Mouse (Mus musculus): ENCODE data around the gene Dgke. TPM values are rescaled to one million over a fixed set of nuclear protein-coding genes. Genes with fewer than 3 reads are reported as not detected.
"Not testable (repeated sequence)": the region's sequence is repeated elsewhere in the genome, so short reads cannot be mapped to it uniquely, and the experiment has no call there.

The Dgke gene
- polyA plus RNA-seq, 1 experiment from 2014 or later: 6.6 TPM

- WGBS: 77% methylated on average over 9 of the region's 9 CpGs
- H3K4me3 ChIP-seq: no peak overlapping the region
Measured at GRCm38 (mm10) chr11:89092714-89093113, 26.1 kb upstream of the Dgke start.

GRCm38 (mm10) chr11:89090359-89090758 is 23.7 kb upstream of the Dgke start:
- ATAC-seq (ENCODE audit: insufficient number of reproducible peaks, insufficient read depth, low FRiP score, low TSS enrichment); H3K4me1 ChIP-seq; H3K9ac ChIP-seq; H3K9me3 ChIP-seq; H3K27me3 ChIP-seq; H3K4me2 ChIP-seq (replicated peaks); H3K4me3 ChIP-seq; H3K36me3 ChIP-seq; H3K27ac ChIP-seq: not testable (repeated sequence)
- whole genome bisulfite sequencing: 92% methylated on average over 6 of the region's 7 CpGs

More at GRCm38 (mm10) chr11:89092714-89093113, 26.1 kb upstream of the Dgke start:
- Histone ChIP-seq H3K9ac (no peak overlapping the region), H3K9me3 (no peaks in the 10 kb centered on the region), H3K36me3 (no peaks in the 10 kb centered on the region), H3K4me2 (replicated peaks) (no peak overlapping the region), H3K27ac (no peak overlapping the region), H3K4me1 (no peaks in the 10 kb centered on the region), H3K27me3 (no peaks in the 10 kb centered on the region)
- no peak for ATAC-seq (ENCODE audit: insufficient number of reproducible peaks, insufficient read depth, low FRiP score, low TSS enrichment)

- ATAC-seq (ENCODE audit: insufficient number of reproducible peaks, insufficient read depth, low FRiP score, low TSS enrichment): no peak
- WGBS: 92% methylated on average over 4 of the region's 4 CpGs
- no peak overlapping the region for H3K4me2 ChIP-seq (replicated peaks)
- H3K36me3 ChIP-seq: no peaks in the 10 kb centered on the region
- no peaks in the 10 kb centered on the region for H3K9me3 ChIP-seq
- H3K27ac ChIP-seq: no peak overlapping the region
- H3K4me3 ChIP-seq: no peak overlapping the region
- no peaks in the 10 kb centered on the region for H3K4me1 ChIP-seq
- H3K9ac ChIP-seq: no peak overlapping the region
- H3K27me3 ChIP-seq: no peaks in the 10 kb centered on the region
Measured at GRCm38 (mm10) chr11:89088754-89089153, 22.1 kb upstream of the Dgke start.

- H3K4me3 ChIP-seq: no peak overlapping the region
- no peaks in the 10 kb centered on the region for H3K9me3 ChIP-seq
- H3K36me3 ChIP-seq: no peaks in the 10 kb centered on the region
- H3K9ac ChIP-seq: no peak overlapping the region
- no peaks in the 10 kb centered on the region for H3K4me1 ChIP-seq
- H3K27me3 ChIP-seq: no peaks in the 10 kb centered on the region
- no peak overlapping the region for H3K4me2 ChIP-seq (replicated peaks)
- WGBS: 83% methylated on average over 10 of the region's 10 CpGs
- no peak for ATAC-seq (ENCODE audit: insufficient number of reproducible peaks, insufficient read depth, low FRiP score, low TSS enrichment)
- H3K27ac ChIP-seq: no peak overlapping the region
Measured at GRCm38 (mm10) chr11:89086208-89086809, 19.7 kb upstream of the Dgke start.

GRCm38 (mm10) chr11:89084601-89085000 is 18.0 kb upstream of the Dgke start:
- H3K4me2 ChIP-seq (replicated peaks): no peak overlapping the region
- no peaks in the 10 kb centered on the region for H3K36me3 ChIP-seq
- H3K27ac ChIP-seq: no peak overlapping the region
- ATAC-seq (ENCODE audit: insufficient number of reproducible peaks, insufficient read depth, low FRiP score, low TSS enrichment): no peak
- H3K4me3 ChIP-seq: no peak overlapping the region
- no peaks in the 10 kb centered on the region for H3K9me3 ChIP-seq
- no peaks in the 10 kb centered on the region for H3K4me1 ChIP-seq
- no peaks in the 10 kb centered on the region for H3K27me3 ChIP-seq
- WGBS: 42% methylated on average over 7 of the region's 7 CpGs
- no peak overlapping the region for H3K9ac ChIP-seq

GRCm38 (mm10) chr11:89082691-89083090 is 16.0 kb upstream of the Dgke start:
- not testable (repeated sequence) for H3K4me1 ChIP-seq; H3K27ac ChIP-seq; H3K4me3 ChIP-seq; ATAC-seq (ENCODE audit: insufficient number of reproducible peaks, insufficient read depth, low FRiP score, low TSS enrichment); H3K9ac ChIP-seq; H3K27me3 ChIP-seq; H3K9me3 ChIP-seq; H3K36me3 ChIP-seq; H3K4me2 ChIP-seq (replicated peaks)
- WGBS: 90% methylated on average over 3 of the region's 3 CpGs

- not testable (repeated sequence) for H3K27ac ChIP-seq; ATAC-seq (ENCODE audit: insufficient number of reproducible peaks, insufficient read depth, low FRiP score, low TSS enrichment); H3K27me3 ChIP-seq; H3K4me3 ChIP-seq; H3K4me2 ChIP-seq (replicated peaks); H3K4me1 ChIP-seq; H3K9ac ChIP-seq; H3K9me3 ChIP-seq; H3K36me3 ChIP-seq
- WGBS: 62% methylated on average over 5 of the region's 5 CpGs
Measured at GRCm38 (mm10) chr11:89081906-89082305, 15.3 kb upstream of the Dgke start.

- Histone ChIP-seq H3K9ac (no peak overlapping the region), H3K4me2 (replicated peaks) (no peak overlapping the region), H3K9me3 (no peaks in the 10 kb centered on the region), H3K4me3 (no peak overlapping the region), H3K27me3 (no peaks in the 10 kb centered on the region), H3K27ac (no peak overlapping the region), H3K36me3 (no peaks in the 10 kb centered on the region), H3K4me1 (no peaks in the 10 kb centered on the region)
- no peak for ATAC-seq (ENCODE audit: insufficient number of reproducible peaks, insufficient read depth, low FRiP score, low TSS enrichment)
- 81% methylated on average over 16 of the region's 16 CpGs for WGBS
Measured at GRCm38 (mm10) chr11:89078996-89079680, 12.5 kb upstream of the Dgke start.

GRCm38 (mm10) chr11:89078305-89078704 is 11.7 kb upstream of the Dgke start:
- Histone ChIP-seq H3K4me1 (no peaks in the 10 kb centered on the region), H3K27me3 (no peaks in the 10 kb centered on the region), H3K9me3 (no peaks in the 10 kb centered on the region), H3K4me2 (replicated peaks) (no peak overlapping the region), H3K27ac (no peak overlapping the region), H3K4me3 (no peak overlapping the region), H3K9ac (no peak overlapping the region), H3K36me3 (no peaks in the 10 kb centered on the region)
- no peak for ATAC-seq (ENCODE audit: insufficient number of reproducible peaks, insufficient read depth, low FRiP score, low TSS enrichment)
- 83% methylated on average over 3 of the region's 3 CpGs for WGBS

- Histone ChIP-seq H3K9ac (no peak overlapping the region), H3K27ac (no peak overlapping the region), H3K4me1 (no peaks in the 10 kb centered on the region), H3K36me3 (no peaks in the 10 kb centered on the region), H3K4me2 (replicated peaks) (no peak overlapping the region), H3K9me3 (no peaks in the 10 kb centered on the region), H3K4me3 (no peak overlapping the region), H3K27me3 (no peaks in the 10 kb centered on the region)
- 78% methylated on average over 8 of the region's 8 CpGs for WGBS
- ATAC-seq (ENCODE audit: insufficient number of reproducible peaks, insufficient read depth, low FRiP score, low TSS enrichment): no peak
Measured at GRCm38 (mm10) chr11:89077601-89078000, 11.0 kb upstream of the Dgke start.

GRCm38 (mm10) chr11:89076370-89076821 is 9.7 kb upstream of the Dgke start:
- 74% methylated on average over 4 of the region's 4 CpGs for WGBS
- H3K4me3 ChIP-seq: no peak overlapping the region
- no peak overlapping the region for H3K9ac ChIP-seq
- H3K27ac ChIP-seq: no peak overlapping the region
- H3K4me1 ChIP-seq: no peaks in the 10 kb centered on the region
- no peak for ATAC-seq (ENCODE audit: insufficient number of reproducible peaks, insufficient read depth, low FRiP score, low TSS enrichment)
- H3K9me3 ChIP-seq: no peaks in the 10 kb centered on the region
- no peaks in the 10 kb centered on the region for H3K27me3 ChIP-seq
- no peak overlapping the region for H3K4me2 ChIP-seq (replicated peaks)
- no peaks in the 10 kb centered on the region for H3K36me3 ChIP-seq

- H3K27me3 ChIP-seq: no peaks in the 10 kb centered on the region
- H3K9me3 ChIP-seq: no peaks in the 10 kb centered on the region
- ATAC-seq (ENCODE audit: insufficient number of reproducible peaks, insufficient read depth, low FRiP score, low TSS enrichment): no peak
- no peak overlapping the region for H3K4me3 ChIP-seq
- H3K4me1 ChIP-seq: no peaks in the 10 kb centered on the region
- H3K27ac ChIP-seq: no peak overlapping the region
- WGBS: 62% methylated on average over 19 of the region's 19 CpGs
- H3K9ac ChIP-seq: no peak overlapping the region
- no peaks in the 10 kb centered on the region for H3K36me3 ChIP-seq
- no peak overlapping the region for H3K4me2 ChIP-seq (replicated peaks)
Measured at GRCm38 (mm10) chr11:89074783-89075413, 8.2 kb upstream of the Dgke start.

Data from embryonic facial prominence, embryonic 12.5 days (tissue).